Comparison of ENCODE assay signal across 46 mouse cellular contexts in the genomic region with DNA sequence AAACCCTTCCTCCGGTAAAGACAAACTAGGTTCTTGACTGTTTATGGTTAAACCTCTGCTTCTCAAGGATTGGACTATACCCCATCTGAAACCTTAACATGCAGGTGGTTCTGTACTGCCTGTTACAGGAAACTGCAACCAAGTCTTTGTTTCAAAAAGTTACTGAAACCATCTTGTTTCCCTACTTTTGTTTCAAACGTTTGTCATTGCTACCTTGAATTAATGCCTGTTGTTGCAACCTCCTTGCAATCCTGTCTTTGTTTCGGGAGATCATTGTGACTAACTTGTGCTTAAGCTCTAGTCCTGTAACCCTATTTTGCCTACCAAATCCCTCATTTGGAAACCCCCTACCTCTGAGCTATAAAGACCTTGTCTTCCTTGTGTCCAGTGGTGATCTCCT. TPM values are rescaled to one million over a fixed set of nuclear protein-coding genes. Genes with fewer than 3 reads are reported as not detected.
"Had no signal": no experiment of that assay in that cellular context is flagged by ENCODE, and none has a peak within 500 bp of the region (broad histone marks: within the 10 kb centered on the region; RNA-seq: fewer than 3 reads in every experiment).

No protein-coding gene starts in this region.

- H3K4me1 ChIP-seq: heart, embryonic 12.5 days; heart, embryonic 13.5 days; heart, embryonic 15.5 days; hindbrain, embryonic 12.5 days; hindbrain, embryonic 15.5 days; intestine, embryonic 15.5 days had no signal

- H3K4me3 ChIP-seq: heart, embryonic 10.5 days; heart, embryonic 12.5 days; heart, embryonic 13.5 days; heart, embryonic 15.5 days; hindbrain, embryonic 10.5 days; hindbrain, embryonic 12.5 days; hindbrain, embryonic 13.5 days; hindbrain, embryonic 15.5 days; intestine, embryonic 15.5 days; kidney, embryonic 15.5 days; layer of hippocampus, adult 2 months had no signal

- H3K4me2 ChIP-seq: heart, embryonic 11.5 days; heart, embryonic 12.5 days; heart, embryonic 13.5 days; heart, embryonic 15.5 days; hindbrain, embryonic 12.5 days; hindbrain, embryonic 13.5 days; hindbrain, embryonic 14.5 days; hindbrain, embryonic 15.5 days; intestine, embryonic 15.5 days; kidney, embryonic 15.5 days had no signal

- H3K27ac ChIP-seq: heart, embryonic 10.5 days; heart, embryonic 13.5 days; heart, embryonic 15.5 days; hindbrain, embryonic 12.5 days; hindbrain, embryonic 13.5 days; hindbrain, embryonic 14.5 days; hindbrain, embryonic 15.5 days; hindbrain, postnatal 0 days; intestine, embryonic 15.5 days; kidney, embryonic 15.5 days; kidney, postnatal 0 days; layer of hippocampus, adult 2 months had no signal

- ATAC-seq: hindbrain, embryonic 16.5 days; hindbrain, postnatal 0 days; inflammation-experienced regulatory T-cells, adult 6 months; intestine, embryonic 15.5 days; intestine, embryonic 16.5 days; intestine, postnatal 0 days had no signal

- DNase-seq: heart, postnatal 10 days; heart, postnatal 14 days; heart, postnatal 36 days; heart, postnatal 4 days; kidney, adult 11 months; kidney, adult 18-20 months; kidney, adult 2 months; kidney, adult 8-10 months; kidney, adult 9 months; kidney, postnatal 10 days; kidney, postnatal 14 days; kidney, postnatal 25 days; kidney, postnatal 36 days; kidney, postnatal 4 days; layer of hippocampus, adult 9-11 months; layer of hippocampus, postnatal 36 days had no signal

- H3K9me3 ChIP-seq: heart, embryonic 10.5 days; hindbrain, embryonic 15.5 days; intestine, embryonic 15.5 days had no signal

- H3K36me3 ChIP-seq: heart, embryonic 10.5 days; heart, embryonic 12.5 days; heart, embryonic 13.5 days; heart, embryonic 15.5 days; hindbrain, embryonic 10.5 days; hindbrain, embryonic 12.5 days; hindbrain, embryonic 13.5 days; hindbrain, embryonic 15.5 days; intestine, embryonic 15.5 days; kidney, embryonic 15.5 days had no signal

- H3K27me3 ChIP-seq: intestine, embryonic 15.5 days; kidney, embryonic 15.5 days had no signal

- H3K9ac ChIP-seq: heart, embryonic 12.5 days; heart, embryonic 13.5 days; heart, embryonic 15.5 days; hindbrain, embryonic 12.5 days; hindbrain, embryonic 13.5 days; hindbrain, embryonic 14.5 days; hindbrain, embryonic 15.5 days; intestine, embryonic 15.5 days; kidney, embryonic 15.5 days had no signal

RNA-seq across cellular contexts. Expression of a gene that starts 55.3 kb away (rescaled TPM):
- total RNA-seq: heart, postnatal 4 days; hematopoietic stem cell, adult 5-6 weeks; layer of hippocampus, adult 18-20 months; layer of hippocampus, adult 2 months; layer of hippocampus, adult 8-10 months; layer of hippocampus, postnatal 10 days; layer of hippocampus, postnatal 14 days; layer of hippocampus, postnatal 25 days; layer of hippocampus, postnatal 36 days had no signal
- polyA plus RNA-seq: heart, embryonic 11.5 days; heart, embryonic 12.5 days; heart, embryonic 13.5 days; heart, embryonic 14.5 days; heart, embryonic 15.5 days; heart, embryonic 16.5 days; hindbrain, embryonic 10.5 days; hindbrain, embryonic 11.5 days; hindbrain, embryonic 12.5 days; hindbrain, embryonic 13.5 days; hindbrain, embryonic 14.5 days; hindbrain, embryonic 15.5 days; hindbrain, embryonic 16.5 days; hindbrain, postnatal 0 days; inflammation-experienced regulatory T-cells, adult 6 months; kidney, embryonic 14.5 days; kidney, embryonic 16.5 days; kidney, postnatal 0 days had no signal
